Mouse (Mus musculus): ENCODE measurements at regions not wholly inside any gene's neighbourhood (a gene's known extent, or its start where the extent isn't known, plus 50 kb on each side); places are given as distances from the start of the nearest gene placed in this dataset.

- TF ChIP-seq POU5F1 (IDR thresholded peaks at IDR 0.05; ENCODE audit: borderline replicate concordance, low read length) = no peak
- no peak for TF ChIP-seq CTCF (conservative IDR thresholded peaks at IDR 0.05; ENCODE audit: low read length)
These were observed 208.2 kb upstream of the Ttc29 start for GRCm38 (mm10) chr8:78004891-78005290.

All from E14TG2a.4 (cell line).